Mouse (Mus musculus) liver, adult 2 months (tissue): Measurements from ENCODE around the gene Rusc1. TPM values are rescaled to one million over a fixed set of nuclear protein-coding genes. Genes with fewer than 3 reads are reported as not detected.

Experiments
- DNase-seq: peaks from one replicate; pipeline ENCODE4 v3.0.0-alpha.2; 2011; ENCODE audit warnings: low read depth, low spot score; ENCODE audit errors: extremely low read depth
- H3K27ac ChIP-seq: fragments of 200-500 bp; replicated peaks from 2 replicates; pipeline ENCODE4 v1.5.1; 2012; ENCODE audit warnings: low read depth, mild to moderate bottlenecking, control low read depth, inconsistent platforms, low read length; ENCODE audit not compliant: insufficient read depth
- H3K27me3 ChIP-seq: fragments of 200-500 bp; 2 replicates; pipeline ENCODE4 v1.6.1; 2012; ENCODE audit warnings: mild to moderate bottlenecking, moderate library complexity, low read length, inconsistent platforms; ENCODE audit not compliant: control insufficient read depth, insufficient read depth
- H3K36me3 ChIP-seq: fragments of 200-500 bp; 2 replicates; pipeline ENCODE4 v1.6.1; 2012; ENCODE audit warnings: low read length, inconsistent platforms; ENCODE audit not compliant: control insufficient read depth, insufficient read depth
- H3K4me1 ChIP-seq: fragments of 200-500 bp; 2 replicates; pipeline ENCODE4 v1.6.1; 2011; ENCODE audit warnings: low read length; ENCODE audit not compliant: control insufficient read depth, insufficient read depth
- H3K4me3 ChIP-seq: fragments of 200-500 bp; 2 replicates; pipeline ENCODE4 v1.5.1; 2011; ENCODE audit warnings: low read depth, mild to moderate bottlenecking, control low read depth, low read length, moderate library complexity; ENCODE audit not compliant: insufficient read depth
- H3K79me2 ChIP-seq: fragments of 200-500 bp; 2 replicates; pipeline ENCODE4 v1.6.1; 2012; ENCODE audit warnings: inconsistent platforms, mild to moderate bottlenecking, low read length, moderate library complexity; ENCODE audit not compliant: control insufficient read depth, insufficient read depth
- H3K9ac ChIP-seq: fragments of 200-500 bp; 2 replicates; pipeline ENCODE4 v1.6.1; 2012; ENCODE audit warnings: low read depth, mild to moderate bottlenecking, control low read depth, inconsistent platforms, low read length
- CTCF ChIP-seq: fragments of 200-500 bp; IDR thresholded peaks from 2 replicates; pipeline ENCODE4 v1.5.1; 2011; ENCODE audit warnings: low read depth, low read length, control low read depth
- POLR2A ChIP-seq: fragments of 200-500 bp; IDR thresholded peaks from 2 replicates; pipeline ENCODE4 v1.6.1; 2011; ENCODE audit warnings: low read length, control low read depth; ENCODE audit not compliant: insufficient read depth; ENCODE audit errors: extremely low read depth
- WGBS: fragments of 180-500 bp; shearing (Covaris S2); methylation state at CpG from one replicate; pipeline ENCODE4 v1.1.7; 2018; 5-methylcytosine and 5-hydroxymethylcytosine counted together
- polyA plus RNA-seq: library from polyadenylated mRNA; depleted of rRNA; stranded (reverse); fragments of >200 nt; gene quantifications from 2 replicates; pipeline ENCODE4 v1.2.3, GENCODE M21; 2012
- total RNA-seq: library from RNA; depleted of rRNA; stranded (reverse); fragments of >200 nt; gene quantifications from 2 replicates; pipeline ENCODE4 v1.2.3, GENCODE M21; 2014

The Rusc1 gene
- total and polyA plus RNA-seq, 2 experiments, result 4.8 to 18.3 TPM

DNA sequence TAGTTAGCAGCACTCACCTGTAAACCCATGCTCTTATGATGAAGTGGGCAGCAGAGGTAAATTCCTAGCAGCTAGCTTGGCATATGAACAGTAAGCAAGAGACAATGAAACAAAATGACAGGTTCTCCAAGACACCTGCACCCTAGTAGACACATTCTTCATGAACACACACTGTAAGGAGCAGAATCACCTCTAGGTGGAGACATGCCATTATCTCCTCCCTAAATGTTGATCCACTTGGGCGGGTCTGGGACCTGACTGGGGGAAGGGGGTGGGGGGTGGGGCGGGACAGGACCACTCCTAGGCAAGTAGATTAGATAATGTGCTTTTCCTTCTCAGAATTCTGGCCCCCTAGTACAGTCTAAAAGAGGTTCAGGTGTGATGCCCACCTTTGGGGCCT is 22.4 kb upstream of the Rusc1 start:
- peak; percentile 63 for DNase-seq
- no peak overlapping the region for H3K4me3 ChIP-seq
- H3K79me2 ChIP-seq, result no peaks in the 10 kb centered on the region
- H3K4me1 ChIP-seq, result peaks cover 3% of the 10 kb centered on the region; the same call in 1 of the 2 replicates
- WGBS, result 15% methylated on average over 2 of the region's 2 CpGs
- H3K27me3 ChIP-seq, result no peaks in the 10 kb centered on the region
- no peak overlapping the region for H3K9ac ChIP-seq
- TF ChIP-seq POLR2A (no peak), CTCF (peak; percentile 48)
- H3K27ac ChIP-seq, result no peak overlapping the region
- no peaks in the 10 kb centered on the region for H3K36me3 ChIP-seq

DNA sequence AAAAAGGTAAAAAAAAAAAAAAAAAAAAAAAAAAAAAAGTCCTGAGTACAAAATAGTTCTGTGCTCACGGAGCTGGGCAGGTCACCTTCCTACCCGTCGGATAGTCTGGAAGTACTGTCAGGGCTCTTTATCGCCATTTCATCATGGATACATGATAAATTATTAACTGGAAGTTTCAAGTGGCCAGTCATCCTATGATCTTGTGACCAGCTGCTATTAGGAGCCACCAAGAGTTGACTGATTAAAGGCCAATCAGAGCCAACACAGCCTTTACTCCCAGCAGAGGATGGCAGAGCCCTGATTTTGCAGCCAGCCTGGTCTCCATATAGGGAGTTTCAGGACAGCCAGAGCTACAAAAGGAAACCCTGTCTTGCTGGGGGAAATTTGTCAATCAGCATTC is 19.9 kb upstream of the Rusc1 start:
- no peaks in the 10 kb centered on the region for H3K79me2 ChIP-seq
- WGBS, result 37% methylated on average over 4 of the region's 4 CpGs

DNA sequence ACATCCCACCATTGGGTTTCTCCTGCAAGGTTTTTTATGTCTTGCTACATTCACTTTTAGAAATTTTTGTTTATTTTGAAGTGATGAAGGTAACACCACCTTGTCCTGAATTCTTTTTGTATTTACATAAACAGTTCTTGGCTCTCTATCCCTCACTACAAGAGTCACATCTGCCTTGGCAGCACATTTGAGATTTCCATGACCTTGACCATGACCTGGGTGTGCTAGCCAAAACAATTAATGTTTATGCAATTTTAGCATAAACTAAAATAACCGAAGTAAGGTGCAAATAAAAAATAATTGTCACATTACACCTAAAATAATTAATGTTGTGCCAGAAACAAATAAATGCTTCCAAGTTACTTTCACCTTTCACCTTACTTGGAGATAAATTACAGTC is 15.0 kb upstream of the Rusc1 start:
- H3K36me3 ChIP-seq, result no peaks in the 10 kb centered on the region
- TF ChIP-seq CTCF, result no peak
- TF ChIP-seq POLR2A, result no peak
- no peak overlapping the region for H3K4me3 ChIP-seq
- peak; percentile 90 for DNase-seq
- no peaks in the 10 kb centered on the region for H3K79me2 ChIP-seq
- H3K4me1 ChIP-seq, result peaks cover 11% of the 10 kb centered on the region
- H3K27me3 ChIP-seq, result no peaks in the 10 kb centered on the region
- WGBS, result 17% methylated on average over 1 of the region's 1 CpGs
- H3K9ac ChIP-seq, result no peak overlapping the region
- H3K27ac ChIP-seq, result no peak overlapping the region

More for the DNA sequence above, 19.9 kb upstream of the Rusc1 start:
- no peaks in the 10 kb centered on the region for H3K36me3 ChIP-seq
- peak overlapping the region; percentile 99 for H3K27ac ChIP-seq
- H3K9ac ChIP-seq, result peak overlapping the region; percentile 37; the same call in 1 of the 2 replicates
- no peaks in the 10 kb centered on the region for H3K27me3 ChIP-seq
- H3K4me3 ChIP-seq, result no peak overlapping the region
- peaks cover 7% of the 10 kb centered on the region; the same call in 1 of the 2 replicates for H3K4me1 ChIP-seq
- DNase-seq, result peak; percentile 99
- TF ChIP-seq POLR2A (0 out of 2 replicates have a peak, but pooled peaks have one; percentile 28), CTCF (no peak)

DNA sequence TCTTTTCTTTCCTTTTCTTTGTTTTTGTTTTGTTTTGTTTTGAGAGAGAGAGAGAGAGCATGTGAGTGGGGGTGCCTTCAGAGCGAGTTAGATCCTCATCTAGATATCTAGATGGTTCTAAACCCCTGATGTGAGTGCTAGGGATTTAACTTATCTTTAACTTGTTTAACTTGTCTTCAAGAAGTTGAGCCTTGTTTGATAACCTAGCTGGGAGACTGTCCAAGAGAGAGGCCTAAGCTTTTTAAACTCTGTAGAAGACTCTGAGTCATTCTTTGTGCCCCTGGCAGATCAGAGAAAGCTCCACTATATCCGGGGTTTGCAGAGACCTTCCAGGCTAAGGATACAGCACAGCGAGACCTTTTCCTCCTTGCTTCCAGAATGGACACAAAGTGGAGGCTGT is 14.4 kb upstream of the Rusc1 start:
- Histone ChIP-seq H3K79me2 (no peaks in the 10 kb centered on the region), H3K36me3 (no peaks in the 10 kb centered on the region), H3K4me1 (peaks cover 16% of the 10 kb centered on the region), H3K4me3 (no peak overlapping the region), H3K9ac (no peak overlapping the region), H3K27me3 (no peaks in the 10 kb centered on the region), H3K27ac (no peak overlapping the region)
- no peak for TF ChIP-seq POLR2A
- TF ChIP-seq CTCF, result no peak
- DNase-seq, result no peak
- 67% methylated on average over 3 of the region's 3 CpGs for WGBS

DNA sequence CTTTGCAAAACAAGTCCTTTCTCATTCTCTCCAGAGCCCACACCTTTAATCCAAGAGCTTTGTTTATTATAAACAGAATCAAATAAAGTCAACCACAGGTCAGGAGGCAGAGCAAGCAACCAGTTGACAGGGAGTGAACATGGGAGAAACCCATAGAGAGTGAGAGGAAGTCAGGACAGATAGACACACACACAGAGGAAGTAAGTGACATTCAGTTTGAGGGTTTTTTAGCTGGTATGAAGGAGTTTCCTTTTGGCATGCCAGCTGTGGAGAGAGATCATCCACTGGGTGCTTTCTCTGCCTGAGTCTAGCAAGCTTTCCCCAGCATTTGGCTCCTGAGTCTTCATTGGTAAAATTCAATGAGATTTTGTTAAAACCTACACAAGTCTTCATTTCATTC is 13.8 kb upstream of the Rusc1 start:
- Histone ChIP-seq H3K4me3 (no peak overlapping the region), H3K79me2 (no peaks in the 10 kb centered on the region), H3K4me1 (peaks cover 16% of the 10 kb centered on the region), H3K9ac (no peak overlapping the region), H3K27me3 (no peaks in the 10 kb centered on the region), H3K27ac (no peak overlapping the region), H3K36me3 (no peaks in the 10 kb centered on the region)
- TF ChIP-seq CTCF, result no peak
- TF ChIP-seq POLR2A, result no peak
- DNase-seq, result no peak

DNA sequence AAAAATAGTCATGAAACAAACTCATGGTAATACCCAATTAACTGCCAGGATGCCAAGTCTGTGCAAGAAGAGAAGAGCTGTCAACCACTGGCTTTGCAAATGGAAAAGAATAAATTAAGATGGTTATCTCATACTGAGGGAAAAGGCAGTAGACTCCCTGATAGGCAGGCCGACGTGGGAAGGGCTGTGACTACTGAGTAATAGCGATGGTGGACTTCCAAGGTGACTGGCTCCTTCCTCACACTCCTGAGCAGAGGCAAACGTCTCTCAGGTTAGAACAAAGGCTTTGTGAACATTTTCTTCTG is 10.1 kb upstream of the Rusc1 start:
- H3K79me2 ChIP-seq, result no peaks in the 10 kb centered on the region
- no peaks in the 10 kb centered on the region for H3K27me3 ChIP-seq
- no peak for DNase-seq
- peak overlapping the region; percentile 57 for H3K27ac ChIP-seq
- H3K4me1 ChIP-seq, result peaks cover 30% of the 10 kb centered on the region
- 0 out of 2 replicates have a peak overlapping the region, but pooled peaks have one; percentile 18 for H3K9ac ChIP-seq
- 29% methylated on average over 4 of the region's 4 CpGs for WGBS
- peaks cover 9% of the 10 kb centered on the region for H3K36me3 ChIP-seq
- TF ChIP-seq POLR2A (no peak), CTCF (no peak)
- H3K4me3 ChIP-seq, result no peak overlapping the region
